Mouse (Mus musculus): ENCODE measurements around the gene Agbl1. TPM values are rescaled to one million over a fixed set of nuclear protein-coding genes. Genes with fewer than 3 reads are reported as not detected.

Gene Agbl1
- polyA plus RNA-seq, 1 experiment = not detected

DNA sequence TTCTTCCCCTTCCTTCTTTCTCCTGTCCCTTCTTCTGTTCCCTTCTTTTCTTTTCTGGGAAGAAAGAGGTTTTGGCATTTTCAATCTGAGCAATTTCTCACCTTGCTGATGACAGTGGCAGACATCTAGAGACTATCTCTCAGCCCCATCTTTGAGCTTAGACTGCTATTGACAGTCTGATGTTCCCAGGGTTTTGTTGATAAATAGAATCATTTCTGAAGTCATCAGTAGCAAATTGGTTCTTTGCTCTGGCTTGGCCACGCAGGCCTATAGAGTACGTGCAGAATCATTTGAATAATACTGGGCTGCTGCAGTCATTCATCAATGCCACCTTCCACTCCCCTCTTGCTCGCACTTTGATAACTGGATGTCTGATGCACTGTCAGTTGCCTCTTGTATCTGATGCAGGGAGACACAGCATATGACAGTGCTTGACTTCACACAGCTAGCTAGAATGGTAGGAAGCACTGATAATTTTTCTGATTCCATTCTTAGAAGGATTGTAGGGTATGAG, 186.5 kb downstream of the Agbl1 start:
- H3K36me3 ChIP-seq (ENCODE audit: control insufficient read depth, insufficient read depth, low read length) = no peaks in the 10 kb centered on the region
- no peaks in the 10 kb centered on the region for H3K4me1 ChIP-seq (ENCODE audit: control insufficient read depth, insufficient read depth, insufficient read length, low read length)
- TF ChIP-seq POLR2A (IDR thresholded peaks at IDR 0.05; ENCODE audit: low read depth, low read length) = no peak
- no peak for TF ChIP-seq CTCF (IDR thresholded peaks at IDR 0.05; ENCODE audit: extremely low read depth, insufficient read length, insufficient replicate concordance, low read depth, low read length)
- no peak overlapping the region for H3K4me3 ChIP-seq (ENCODE audit: low read depth, low read length)
- WGBS = 49% methylated on average over 3 of the region's 3 CpGs
- H3K27ac ChIP-seq (ENCODE audit: insufficient read depth, low read depth, low read length) = no peak overlapping the region
- no peaks in the 10 kb centered on the region for H3K27me3 ChIP-seq (ENCODE audit: control insufficient read depth, insufficient read depth, low read length)

DNA sequence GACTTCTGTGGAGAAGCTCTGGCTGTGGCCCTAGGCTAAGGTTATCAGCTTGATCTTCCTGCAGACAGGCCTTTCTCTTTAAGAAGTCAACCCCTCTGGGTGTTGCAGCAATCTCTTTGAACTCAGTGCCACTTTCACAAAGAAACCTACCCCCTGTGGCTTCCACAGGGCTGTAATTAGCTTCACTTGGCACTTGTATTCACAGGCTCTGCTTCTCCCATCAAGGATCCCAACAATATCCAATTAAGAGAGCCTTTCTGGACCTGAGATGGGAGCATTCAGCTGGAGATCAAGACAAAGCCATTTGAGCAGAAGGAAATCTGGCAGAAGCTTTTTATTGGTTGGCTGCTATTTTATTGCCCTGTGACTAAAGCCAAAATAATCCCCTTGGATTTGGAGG, 208.9 kb downstream of the Agbl1 start:
- no peaks in the 10 kb centered on the region for H3K4me1 ChIP-seq (ENCODE audit: control insufficient read depth, insufficient read depth, insufficient read length, low read length)
- TF ChIP-seq CTCF (IDR thresholded peaks at IDR 0.05; ENCODE audit: extremely low read depth, insufficient read length, insufficient replicate concordance, low read depth, low read length) = no peak
- no peak overlapping the region for H3K4me3 ChIP-seq (ENCODE audit: low read depth, low read length)
- no peaks in the 10 kb centered on the region for H3K27me3 ChIP-seq (ENCODE audit: control insufficient read depth, insufficient read depth, low read length)
- H3K36me3 ChIP-seq (ENCODE audit: control insufficient read depth, insufficient read depth, low read length) = no peaks in the 10 kb centered on the region
- no peak overlapping the region for H3K27ac ChIP-seq (ENCODE audit: insufficient read depth, low read depth, low read length)

GRCm38 (mm10) chr7:76438988-76439387, 209.3 kb downstream of the Agbl1 start:
- WGBS = 68% methylated on average over 4 of the region's 4 CpGs
- no peak overlapping the region for H3K4me3 ChIP-seq (ENCODE audit: low read depth, low read length)

DNA sequence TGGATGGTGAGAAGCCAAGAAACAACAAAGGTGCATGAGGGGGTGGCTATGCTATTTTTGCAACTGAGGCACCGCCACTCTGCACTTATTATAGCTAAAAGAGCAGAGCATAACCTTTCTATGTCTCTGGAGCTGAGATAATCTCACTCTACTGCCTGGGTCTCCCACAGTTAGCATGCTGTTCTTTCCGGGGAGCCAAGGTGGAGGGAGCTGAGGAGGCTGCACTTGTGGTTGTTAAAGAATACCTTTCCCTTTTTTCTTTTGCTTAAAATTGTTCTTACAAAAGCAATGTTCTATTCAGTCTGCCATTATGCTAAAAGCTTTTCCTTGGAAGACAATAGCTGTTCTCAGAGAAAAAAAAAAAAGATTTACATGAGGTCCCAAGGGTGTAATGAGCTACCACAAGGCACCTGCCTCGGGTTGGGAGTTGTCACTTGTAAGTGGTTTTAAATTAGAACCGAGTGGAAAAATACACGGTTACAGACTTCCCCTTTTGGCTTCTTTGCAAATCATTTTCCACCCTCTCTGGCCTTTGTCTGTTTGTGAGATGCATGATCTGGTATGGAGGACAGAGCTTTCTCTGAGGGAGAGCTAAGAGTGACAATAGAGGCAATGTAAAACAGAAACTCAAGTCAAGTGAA, 232.8 kb downstream of the Agbl1 start:
- no peak overlapping the region for H3K27ac ChIP-seq (ENCODE audit: insufficient read depth, low read depth, low read length)
- H3K4me3 ChIP-seq (ENCODE audit: low read depth, low read length) = no peak overlapping the region
- no peak for TF ChIP-seq CTCF (IDR thresholded peaks at IDR 0.05; ENCODE audit: extremely low read depth, insufficient read length, insufficient replicate concordance, low read depth, low read length)
- TF ChIP-seq POLR2A (IDR thresholded peaks at IDR 0.05; ENCODE audit: low read depth, low read length) = no peak
- 64% methylated on average over 5 of the region's 5 CpGs for WGBS
- H3K27me3 ChIP-seq (ENCODE audit: control insufficient read depth, insufficient read depth, low read length) = no peaks in the 10 kb centered on the region
- no peaks in the 10 kb centered on the region for H3K36me3 ChIP-seq (ENCODE audit: control insufficient read depth, insufficient read depth, low read length)
- no peaks in the 10 kb centered on the region for H3K4me1 ChIP-seq (ENCODE audit: control insufficient read depth, insufficient read depth, insufficient read length, low read length)

More at GRCm38 (mm10) chr7:76438988-76439387, 209.3 kb downstream of the Agbl1 start:
- H3K27me3 ChIP-seq (ENCODE audit: control insufficient read depth, insufficient read depth, low read length) = no peaks in the 10 kb centered on the region
- TF ChIP-seq POLR2A (IDR thresholded peaks at IDR 0.05; ENCODE audit: low read depth, low read length) (no peak), CTCF (IDR thresholded peaks at IDR 0.05; ENCODE audit: extremely low read depth, insufficient read length, insufficient replicate concordance, low read depth, low read length) (no peak)
- H3K27ac ChIP-seq (ENCODE audit: insufficient read depth, low read depth, low read length) = no peak overlapping the region
- H3K4me1 ChIP-seq (ENCODE audit: control insufficient read depth, insufficient read depth, insufficient read length, low read length) = no peaks in the 10 kb centered on the region
- H3K36me3 ChIP-seq (ENCODE audit: control insufficient read depth, insufficient read depth, low read length) = no peaks in the 10 kb centered on the region

DNA sequence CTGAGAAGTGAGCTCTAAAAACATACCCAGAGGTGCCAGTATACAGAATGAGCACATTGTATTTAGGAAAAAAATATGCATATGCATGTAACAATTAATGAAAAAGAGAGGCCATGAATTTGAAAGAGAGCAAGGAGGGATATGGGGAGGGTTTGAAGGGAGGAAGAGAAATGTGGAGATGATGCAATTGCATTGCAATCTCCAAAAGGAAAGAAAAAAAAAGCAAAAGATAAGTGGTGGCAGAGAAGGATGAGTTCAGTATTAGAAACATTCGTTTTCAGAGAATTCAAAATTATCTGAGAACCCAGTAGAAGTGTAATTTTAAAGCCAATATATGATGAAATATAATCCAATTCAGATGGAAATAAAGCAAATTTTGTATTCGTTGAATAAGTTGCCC, 236.7 kb downstream of the Agbl1 start:
- Histone ChIP-seq H3K4me3 (ENCODE audit: low read depth, low read length) (no peak overlapping the region), H3K4me1 (ENCODE audit: control insufficient read depth, insufficient read depth, insufficient read length, low read length) (no peaks in the 10 kb centered on the region), H3K36me3 (ENCODE audit: control insufficient read depth, insufficient read depth, low read length) (no peaks in the 10 kb centered on the region), H3K27me3 (ENCODE audit: control insufficient read depth, insufficient read depth, low read length) (no peaks in the 10 kb centered on the region), H3K27ac (ENCODE audit: insufficient read depth, low read depth, low read length) (no peak overlapping the region)
- TF ChIP-seq CTCF (IDR thresholded peaks at IDR 0.05; ENCODE audit: extremely low read depth, insufficient read length, insufficient replicate concordance, low read depth, low read length) (no peak), POLR2A (IDR thresholded peaks at IDR 0.05; ENCODE audit: low read depth, low read length) (no peak)
- WGBS = 56% methylated on average over 2 of the region's 2 CpGs

- 53% methylated on average over 6 of the region's 6 CpGs for WGBS
- Histone ChIP-seq H3K4me1 (ENCODE audit: control insufficient read depth, insufficient read depth, insufficient read length, low read length) (no peaks in the 10 kb centered on the region), H3K27ac (ENCODE audit: insufficient read depth, low read depth, low read length) (no peak overlapping the region), H3K27me3 (ENCODE audit: control insufficient read depth, insufficient read depth, low read length) (no peaks in the 10 kb centered on the region), H3K36me3 (ENCODE audit: control insufficient read depth, insufficient read depth, low read length) (no peaks in the 10 kb centered on the region), H3K4me3 (ENCODE audit: low read depth, low read length) (no peak overlapping the region)
- TF ChIP-seq POLR2A (IDR thresholded peaks at IDR 0.05; ENCODE audit: low read depth, low read length) = no peak
- no peak for TF ChIP-seq CTCF (IDR thresholded peaks at IDR 0.05; ENCODE audit: extremely low read depth, insufficient read length, insufficient replicate concordance, low read depth, low read length)
These were observed 244.5 kb downstream of the Agbl1 start for GRCm38 (mm10) chr7:76474233-76474632.

DNA sequence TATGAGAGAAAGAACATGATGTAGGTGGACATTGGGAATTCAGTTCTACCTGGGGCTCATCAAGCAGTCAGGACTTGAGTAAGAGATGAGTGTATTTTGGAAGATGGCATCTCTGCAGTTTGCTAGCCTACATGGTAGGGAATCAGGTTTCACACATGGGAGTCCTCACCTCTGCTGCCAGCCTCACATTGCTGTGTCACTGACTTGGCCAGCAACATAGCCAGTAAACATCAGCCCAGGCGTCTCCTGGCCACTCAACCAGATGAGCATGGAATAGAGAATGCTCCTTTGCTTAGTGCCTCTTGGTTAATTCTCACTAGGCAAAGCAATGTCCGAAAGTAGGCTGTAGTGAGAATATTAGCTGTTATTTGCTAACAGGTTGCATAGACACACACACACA, 255.9 kb downstream of the Agbl1 start:
- no peak for TF ChIP-seq POLR2A (IDR thresholded peaks at IDR 0.05; ENCODE audit: low read depth, low read length)
- no peak for TF ChIP-seq CTCF (IDR thresholded peaks at IDR 0.05; ENCODE audit: extremely low read depth, insufficient read length, insufficient replicate concordance, low read depth, low read length)
- Histone ChIP-seq H3K4me1 (ENCODE audit: control insufficient read depth, insufficient read depth, insufficient read length, low read length) (no peaks in the 10 kb centered on the region), H3K27me3 (ENCODE audit: control insufficient read depth, insufficient read depth, low read length) (no peaks in the 10 kb centered on the region), H3K36me3 (ENCODE audit: control insufficient read depth, insufficient read depth, low read length) (no peaks in the 10 kb centered on the region), H3K4me3 (ENCODE audit: low read depth, low read length) (no peak overlapping the region), H3K27ac (ENCODE audit: insufficient read depth, low read depth, low read length) (no peak overlapping the region)
- 76% methylated on average over 2 of the region's 2 CpGs for WGBS

Data from small intestine, adult 2 months (tissue).